Mouse (Mus musculus) heart, embryonic 14.5 days (tissue): Measurements from ENCODE around the gene Olfr286. TPM values are rescaled to one million over a fixed set of nuclear protein-coding genes. Genes with fewer than 3 reads are reported as not detected.

Experiments used
- ATAC-seq: fragments of 200-750 bp; cut with Nextera tagmentation; 2 replicates; pipeline ENCODE4 v1.8.0; 2017; ENCODE audit warnings: low read depth, moderate TSS enrichment; ENCODE audit not compliant: insufficient number of reproducible peaks, insufficient read depth, low FRiP score
- H3K27ac ChIP-seq, 2 experiments: fragments of 200-500 bp in 1 of 2; fragments of 300-500 bp in 1 of 2; sonication (generic) in 1 of 2; replicated peaks in 1 of 2; 2 replicates each; pipeline ENCODE4 v1.5.1; 2012 to 2014; ENCODE audit warnings: low read depth in 2 of 2, low read length in 2 of 2, control low read depth in 1 of 2, mild to moderate bottlenecking in 1 of 2, mixed read lengths in 1 of 2; ENCODE audit not compliant: control insufficient read depth in 1 of 2, insufficient read depth in 1 of 2
- H3K27me3 ChIP-seq: fragments of 300-500 bp; sonication (generic); 2 replicates; pipeline ENCODE4 v1.6.1; 2014; ENCODE audit warnings: mild to moderate bottlenecking, low read length, control low read depth; ENCODE audit not compliant: control insufficient read depth, insufficient read depth
- H3K36me3 ChIP-seq: fragments of 300-500 bp; sonication (generic); 2 replicates; pipeline ENCODE4 v1.6.1; 2014; ENCODE audit warnings: mild to moderate bottlenecking, control low read depth, low read length, mixed read lengths; ENCODE audit not compliant: control insufficient read depth, insufficient read depth
- H3K4me1 ChIP-seq, 2 experiments: fragments of 200-500 bp in 1 of 2; fragments of 300-500 bp in 1 of 2; sonication (generic) in 1 of 2; 2 replicates each; pipeline ENCODE4 v1.6.1; 2012 to 2014; ENCODE audit warnings: low read length in 2 of 2, control low read depth in 1 of 2, mixed read lengths in 1 of 2; ENCODE audit not compliant: control insufficient read depth in 2 of 2, insufficient read depth in 2 of 2
- H3K4me2 ChIP-seq: fragments of 300-500 bp; sonication (generic); 2 replicates; pipeline ENCODE4 v1.6.1; 2014; ENCODE audit warnings: mild to moderate bottlenecking, low read length
- H3K4me3 ChIP-seq, 2 experiments: fragments of 200-500 bp in 1 of 2; fragments of 300-500 bp in 1 of 2; sonication (generic) in 1 of 2; 2 replicates each; pipeline ENCODE4 v1.5.1; 2012 to 2014; ENCODE audit warnings: low read length in 2 of 2, mild to moderate bottlenecking in 2 of 2, control low read depth in 1 of 2, low read depth in 1 of 2, moderate library complexity in 1 of 2; ENCODE audit not compliant: control insufficient read depth in 1 of 2, insufficient read depth in 1 of 2
- H3K9ac ChIP-seq: fragments of 300-500 bp; sonication (generic); 2 replicates; pipeline ENCODE4 v1.6.1; 2014; ENCODE audit warnings: mild to moderate bottlenecking, low read length
- H3K9me3 ChIP-seq: fragments of 300-500 bp; sonication (generic); 2 replicates; pipeline ENCODE4 v1.6.1; 2016; ENCODE audit warnings: low read length, control low read depth; ENCODE audit not compliant: control insufficient read depth
- WGBS: fragments of 180-500 bp; shearing (Covaris S2); extraction: QIAGEN DNeasy Blood & Tissue Kit; methylation state at CpG from one replicate; pipeline ENCODE4 v1.1.7; 2014; 5-methylcytosine and 5-hydroxymethylcytosine counted together
- polyA plus RNA-seq: library from polyadenylated mRNA; unstranded; fragments of >200 nt; fragmentation: Nextera tagmentation; extraction: Ambion mirVana; gene quantifications from 2 replicates; pipeline ENCODE4 v1.2.1, GENCODE M21; 2014

Olfr286 gene
- not detected in 2 replicates for polyA plus RNA-seq

- ATAC-seq, result no peak
- no peak within 1 kb of the TSS for H3K4me2 ChIP-seq
- WGBS, result 77% methylated on average over 4 of the region's 4 CpGs
- peaks cover 11% of the 10 kb centered on the region; the same call in 1 of the 2 replicates for H3K27me3 ChIP-seq
- H3K9ac ChIP-seq, result no peak within 1 kb of the TSS
- H3K9me3 ChIP-seq, result no peaks in the 10 kb centered on the region
- H3K36me3 ChIP-seq, result no peaks in the 10 kb centered on the region
- H3K27ac ChIP-seq, result no peak within 1 kb of the TSS
- no peaks in the 10 kb centered on the region for H3K4me1 ChIP-seq
- no peak within 1 kb of the TSS for H3K4me3 ChIP-seq
Measured at GRCm38 (mm10) chr15:98234350-98234749, at the start of gene Olfr286. Gene Olfr286, minus strand, starts transcription at chr15:98234450.

GRCm38 (mm10) chr15:98257776-98258175 lies 23.5 kb upstream of the Olfr286 start:
- H3K4me1 ChIP-seq, result no peaks in the 10 kb centered on the region
- H3K36me3 ChIP-seq, result no peaks in the 10 kb centered on the region
- 80% methylated on average over 7 of the region's 7 CpGs for WGBS
- ATAC-seq, result no peak
- H3K4me3 ChIP-seq, result no peak overlapping the region
- H3K27ac ChIP-seq, result no peak overlapping the region
- 0 out of 2 replicates have a peak, but pooled peaks cover 3% of the 10 kb centered on the region for H3K9me3 ChIP-seq
- no peak overlapping the region for H3K4me2 ChIP-seq
- H3K27me3 ChIP-seq, result no peaks in the 10 kb centered on the region
- no peak overlapping the region for H3K9ac ChIP-seq

DNA sequence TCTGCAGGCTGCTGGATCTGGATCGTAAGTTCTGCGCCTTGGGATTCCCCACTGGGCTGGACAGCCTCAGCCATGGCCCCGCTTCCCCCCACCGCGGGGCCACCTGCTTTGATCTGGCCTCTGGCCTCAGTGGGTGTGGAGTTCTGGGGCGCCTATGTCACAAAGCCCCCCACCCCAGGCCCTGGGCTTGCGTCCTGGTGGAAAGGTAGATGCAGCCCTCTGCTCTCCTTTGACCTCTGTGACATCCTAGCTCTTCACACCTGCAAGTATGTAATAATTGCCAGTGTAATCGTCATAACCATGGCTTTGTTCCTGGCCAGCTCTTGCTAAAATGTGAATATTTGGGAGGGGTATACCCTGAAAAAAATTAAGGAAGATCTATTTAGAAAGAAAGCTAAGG lies 22.9 kb upstream of the Olfr286 start, which contains the start of gene H1fnt:
Gene H1fnt, minus strand, starts transcription at position 101 of the 400 bp plus-strand sequence.
- Histone ChIP-seq H3K4me2 (no peak within 1 kb of the TSS), H3K27me3 (no peaks in the 10 kb centered on the region), H3K27ac (no peak within 1 kb of the TSS), H3K9me3 (0 out of 2 replicates have a peak, but pooled peaks cover 3% of the 10 kb centered on the region), H3K36me3 (no peaks in the 10 kb centered on the region), H3K4me1 (no peaks in the 10 kb centered on the region), H3K9ac (no peak within 1 kb of the TSS), H3K4me3 (no peak within 1 kb of the TSS)
- ATAC-seq, result no peak
- whole genome bisulfite sequencing, result 77% methylated on average over 8 of the region's 8 CpGs

DNA sequence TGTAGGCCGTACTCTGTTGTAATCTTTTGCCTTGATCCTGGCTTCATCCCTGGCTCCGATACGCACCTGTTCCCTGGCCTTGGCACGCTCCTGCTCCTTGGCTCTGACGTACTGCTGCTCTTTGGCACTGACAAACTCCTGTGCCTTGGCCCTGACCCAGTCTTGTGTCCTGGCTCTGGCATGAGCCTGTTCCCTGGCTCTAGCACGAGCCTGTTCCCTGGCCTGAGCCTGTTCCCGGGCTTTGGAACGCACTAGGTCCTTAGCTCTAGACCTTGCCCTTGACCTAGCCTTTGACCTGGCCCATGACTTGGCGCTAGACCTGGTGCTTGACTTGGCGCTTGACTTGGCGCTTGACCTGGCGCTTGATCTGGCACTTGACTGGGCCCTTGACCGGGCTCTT lies 22.0 kb upstream of the Olfr286 start:
- no peak for ATAC-seq

GRCm38 (mm10) chr15:98235442-98235841 lies 1.2 kb upstream of the Olfr286 start:
- H3K4me2 ChIP-seq, result no peak overlapping the region
- 79% methylated on average over 4 of the region's 4 CpGs for WGBS
- no peak overlapping the region for H3K9ac ChIP-seq
- no peaks in the 10 kb centered on the region for H3K36me3 ChIP-seq
- H3K4me1 ChIP-seq, result no peaks in the 10 kb centered on the region
- peaks cover 11% of the 10 kb centered on the region; the same call in 1 of the 2 replicates for H3K27me3 ChIP-seq
- no peak for ATAC-seq
- no peak overlapping the region for H3K27ac ChIP-seq
- H3K4me3 ChIP-seq, result no peak overlapping the region
- no peaks in the 10 kb centered on the region for H3K9me3 ChIP-seq

More for the DNA sequence above, 22.0 kb upstream of the Olfr286 start:
- Histone ChIP-seq H3K9me3 (0 out of 2 replicates have a peak, but pooled peaks cover under 1% of the 10 kb centered on the region), H3K9ac (no peak overlapping the region), H3K4me3 (no peak overlapping the region), H3K4me1 (no peaks in the 10 kb centered on the region), H3K27me3 (no peaks in the 10 kb centered on the region), H3K4me2 (no peak overlapping the region), H3K27ac (no peak overlapping the region), H3K36me3 (no peaks in the 10 kb centered on the region)
- WGBS, result 93% methylated on average over 13 of the region's 13 CpGs

DNA sequence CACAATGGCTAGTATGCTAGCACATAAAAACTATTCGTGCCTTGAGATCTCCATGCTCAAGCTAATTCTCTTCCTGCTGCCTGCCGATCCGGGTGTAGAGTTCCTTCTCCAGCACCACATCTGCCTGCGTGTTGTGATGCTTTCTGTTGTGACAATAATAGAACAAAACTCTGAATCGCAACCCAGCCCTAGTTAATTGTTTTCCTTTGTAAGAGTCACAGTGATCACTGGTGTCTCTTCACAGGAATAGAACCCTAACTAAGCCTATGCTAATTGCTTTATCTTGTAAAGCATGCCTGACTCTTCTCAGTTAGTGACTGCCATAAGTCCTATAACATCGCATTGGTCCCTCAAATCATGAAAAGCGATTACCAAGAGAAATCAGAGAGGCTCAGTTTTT lies 8.2 kb downstream of the Olfr286 start:
- no peak overlapping the region for H3K4me2 ChIP-seq
- WGBS, result 73% methylated on average over 7 of the region's 7 CpGs
- no peaks in the 10 kb centered on the region for H3K9me3 ChIP-seq
- ATAC-seq, result no peak
- no peaks in the 10 kb centered on the region for H3K27me3 ChIP-seq
- H3K4me1 ChIP-seq, result no peaks in the 10 kb centered on the region
- no peak overlapping the region for H3K27ac ChIP-seq
- H3K36me3 ChIP-seq, result no peaks in the 10 kb centered on the region
- H3K9ac ChIP-seq, result no peak overlapping the region
- no peak overlapping the region for H3K4me3 ChIP-seq

GRCm38 (mm10) chr15:98225610-98226009 lies 8.6 kb downstream of the Olfr286 start:
- Histone ChIP-seq H3K4me3 (no peak overlapping the region), H3K4me2 (no peak overlapping the region), H3K9ac (no peak overlapping the region), H3K9me3 (no peaks in the 10 kb centered on the region), H3K27me3 (no peaks in the 10 kb centered on the region), H3K36me3 (no peaks in the 10 kb centered on the region), H3K27ac (no peak overlapping the region), H3K4me1 (no peaks in the 10 kb centered on the region)
- WGBS, result 45% methylated on average over 16 of the region's 16 CpGs
- ATAC-seq, result no peak

GRCm38 (mm10) chr15:98222377-98222776 lies 11.9 kb downstream of the Olfr286 start:
- H3K27me3 ChIP-seq, result no peaks in the 10 kb centered on the region
- no peaks in the 10 kb centered on the region for H3K4me1 ChIP-seq
- H3K9ac ChIP-seq, result no peak overlapping the region
- H3K4me2 ChIP-seq, result no peak overlapping the region
- H3K9me3 ChIP-seq, result no peaks in the 10 kb centered on the region
- H3K4me3 ChIP-seq, result no peak overlapping the region
- no peak for ATAC-seq
- H3K36me3 ChIP-seq, result no peaks in the 10 kb centered on the region
- H3K27ac ChIP-seq, result no peak overlapping the region
